Mouse (Mus musculus) liver, adult 2 months (tissue): ENCODE measurements around the gene Nmur1. TPM values are rescaled to one million over a fixed set of nuclear protein-coding genes. Genes with fewer than 3 reads are reported as not detected.
A peak's percentile ranks its signal among the peaks of the same experiment; 100 is the strongest.

ENCODE experiments used
- DNase-seq: peaks from one replicate; pipeline ENCODE4 v3.0.0-alpha.2; 2011; ENCODE audit warnings: low read depth, low spot score; ENCODE audit errors: extremely low read depth
- H3K27ac ChIP-seq: fragments of 200-500 bp; replicated peaks from 2 replicates; pipeline ENCODE4 v1.5.1; 2012; ENCODE audit warnings: low read depth, mild to moderate bottlenecking, control low read depth, inconsistent platforms, low read length; ENCODE audit not compliant: insufficient read depth
- H3K27me3 ChIP-seq: fragments of 200-500 bp; 2 replicates; pipeline ENCODE4 v1.6.1; 2012; ENCODE audit warnings: mild to moderate bottlenecking, moderate library complexity, low read length, inconsistent platforms; ENCODE audit not compliant: control insufficient read depth, insufficient read depth
- H3K36me3 ChIP-seq: fragments of 200-500 bp; 2 replicates; pipeline ENCODE4 v1.6.1; 2012; ENCODE audit warnings: low read length, inconsistent platforms; ENCODE audit not compliant: control insufficient read depth, insufficient read depth
- H3K4me1 ChIP-seq: fragments of 200-500 bp; 2 replicates; pipeline ENCODE4 v1.6.1; 2011; ENCODE audit warnings: low read length; ENCODE audit not compliant: control insufficient read depth, insufficient read depth
- H3K4me3 ChIP-seq: fragments of 200-500 bp; 2 replicates; pipeline ENCODE4 v1.5.1; 2011; ENCODE audit warnings: low read depth, mild to moderate bottlenecking, control low read depth, low read length, moderate library complexity; ENCODE audit not compliant: insufficient read depth
- H3K79me2 ChIP-seq: fragments of 200-500 bp; 2 replicates; pipeline ENCODE4 v1.6.1; 2012; ENCODE audit warnings: inconsistent platforms, mild to moderate bottlenecking, low read length, moderate library complexity; ENCODE audit not compliant: control insufficient read depth, insufficient read depth
- H3K9ac ChIP-seq: fragments of 200-500 bp; 2 replicates; pipeline ENCODE4 v1.6.1; 2012; ENCODE audit warnings: low read depth, mild to moderate bottlenecking, control low read depth, inconsistent platforms, low read length
- CTCF ChIP-seq: fragments of 200-500 bp; IDR thresholded peaks from 2 replicates; pipeline ENCODE4 v1.5.1; 2011; ENCODE audit warnings: low read depth, low read length, control low read depth
- POLR2A ChIP-seq: fragments of 200-500 bp; IDR thresholded peaks from 2 replicates; pipeline ENCODE4 v1.6.1; 2011; ENCODE audit warnings: low read length, control low read depth; ENCODE audit not compliant: insufficient read depth; ENCODE audit errors: extremely low read depth
- WGBS: fragments of 180-500 bp; shearing (Covaris S2); methylation state at CpG from one replicate; pipeline ENCODE4 v1.1.7; 2018; 5-methylcytosine and 5-hydroxymethylcytosine counted together
- polyA plus RNA-seq: library from polyadenylated mRNA; depleted of rRNA; stranded (reverse); fragments of >200 nt; gene quantifications from 2 replicates; pipeline ENCODE4 v1.2.3, GENCODE M21; 2012
- total RNA-seq: library from RNA; depleted of rRNA; stranded (reverse); fragments of >200 nt; gene quantifications from 2 replicates; pipeline ENCODE4 v1.2.3, GENCODE M21; 2014

Nmur1 gene
- total and polyA plus RNA-seq, 2 experiments, result not detected

- H3K4me1 ChIP-seq, result peaks cover 11% of the 10 kb centered on the region
- H3K27me3 ChIP-seq, result no peaks in the 10 kb centered on the region
- WGBS, result 41% methylated on average over 4 of the region's 4 CpGs
- H3K9ac ChIP-seq, result no peak overlapping the region
- no peaks in the 10 kb centered on the region for H3K79me2 ChIP-seq
- no peak overlapping the region for H3K4me3 ChIP-seq
- H3K27ac ChIP-seq, result peak overlapping the region; percentile 66
- H3K36me3 ChIP-seq, result no peaks in the 10 kb centered on the region
- DNase-seq, result no peak
- no peak for TF ChIP-seq CTCF
- TF ChIP-seq POLR2A, result no peak
Measured at GRCm38 (mm10) chr1:86469876-86470275, 43.8 kb upstream of the Nmur1 start.

- H3K9ac ChIP-seq, result no peak overlapping the region
- WGBS, result 97% methylated on average over 8 of the region's 8 CpGs
- no peaks in the 10 kb centered on the region for H3K79me2 ChIP-seq
- H3K4me1 ChIP-seq, result peaks cover 11% of the 10 kb centered on the region
- no peak overlapping the region for H3K27ac ChIP-seq
- H3K27me3 ChIP-seq, result no peaks in the 10 kb centered on the region
- TF ChIP-seq POLR2A (no peak), CTCF (no peak)
- H3K4me3 ChIP-seq, result no peak overlapping the region
- H3K36me3 ChIP-seq, result no peaks in the 10 kb centered on the region
- no peak for DNase-seq
Measured at GRCm38 (mm10) chr1:86467416-86467815, 41.4 kb upstream of the Nmur1 start.

- no peak overlapping the region for H3K4me3 ChIP-seq
- no peaks in the 10 kb centered on the region for H3K79me2 ChIP-seq
- DNase-seq, result no peak
- no peaks in the 10 kb centered on the region for H3K36me3 ChIP-seq
- TF ChIP-seq CTCF, result no peak
- TF ChIP-seq POLR2A, result no peak
- no peak overlapping the region for H3K27ac ChIP-seq
- no peaks in the 10 kb centered on the region for H3K27me3 ChIP-seq
- 0 out of 2 replicates have a peak, but pooled peaks cover under 1% of the 10 kb centered on the region for H3K4me1 ChIP-seq
- H3K9ac ChIP-seq, result no peak overlapping the region
- 83% methylated on average over 4 of the region's 4 CpGs for WGBS
Measured at GRCm38 (mm10) chr1:86464875-86465224, 38.8 kb upstream of the Nmur1 start.

- no peak for TF ChIP-seq CTCF
- TF ChIP-seq POLR2A, result no peak
- Histone ChIP-seq H3K4me3 (no peak overlapping the region), H3K27me3 (no peaks in the 10 kb centered on the region), H3K9ac (no peak overlapping the region), H3K79me2 (no peaks in the 10 kb centered on the region), H3K4me1 (no peaks in the 10 kb centered on the region), H3K27ac (no peak overlapping the region), H3K36me3 (no peaks in the 10 kb centered on the region)
- 88% methylated on average over 9 of the region's 9 CpGs for WGBS
- no peak for DNase-seq
Measured at GRCm38 (mm10) chr1:86464223-86464874, 38.3 kb upstream of the Nmur1 start.

GRCm38 (mm10) chr1:86459371-86459770 is 33.3 kb upstream of the Nmur1 start:
- no peaks in the 10 kb centered on the region for H3K4me1 ChIP-seq
- H3K79me2 ChIP-seq, result no peaks in the 10 kb centered on the region
- TF ChIP-seq POLR2A (no peak), CTCF (no peak)
- WGBS, result 64% methylated on average over 4 of the region's 4 CpGs
- no peak overlapping the region for H3K9ac ChIP-seq
- H3K27ac ChIP-seq, result no peak overlapping the region
- no peak for DNase-seq
- H3K4me3 ChIP-seq, result no peak overlapping the region
- no peaks in the 10 kb centered on the region for H3K36me3 ChIP-seq
- H3K27me3 ChIP-seq, result no peaks in the 10 kb centered on the region

- TF ChIP-seq POLR2A (no peak), CTCF (no peak)
Measured at GRCm38 (mm10) chr1:86456892-86457581, 31.0 kb upstream of the Nmur1 start.

More at GRCm38 (mm10) chr1:86456892-86457581, 31.0 kb upstream of the Nmur1 start:
- Histone ChIP-seq H3K4me1 (no peaks in the 10 kb centered on the region), H3K27ac (no peak overlapping the region), H3K9ac (no peak overlapping the region), H3K79me2 (no peaks in the 10 kb centered on the region), H3K36me3 (no peaks in the 10 kb centered on the region), H3K27me3 (no peaks in the 10 kb centered on the region), H3K4me3 (no peak overlapping the region)
- 84% methylated on average over 13 of the region's 13 CpGs for WGBS
- DNase-seq, result no peak
